Mouse (Mus musculus) stomach, postnatal 0 days (tissue): ENCODE measurements around the gene 4921501E09Rik.

Source experiments
- CTCF ChIP-seq: IDR thresholded peaks from 2 replicates; pipeline ENCODE4 v1.5.1; 2016; ENCODE audit warnings: antibody characterized with exemption, low read depth, mild to moderate bottlenecking, moderate library complexity
- EP300 ChIP-seq: optimal IDR thresholded peaks from 2 replicates; pipeline ENCODE3; 2016; ENCODE audit warnings: antibody characterized with exemption

DNA sequence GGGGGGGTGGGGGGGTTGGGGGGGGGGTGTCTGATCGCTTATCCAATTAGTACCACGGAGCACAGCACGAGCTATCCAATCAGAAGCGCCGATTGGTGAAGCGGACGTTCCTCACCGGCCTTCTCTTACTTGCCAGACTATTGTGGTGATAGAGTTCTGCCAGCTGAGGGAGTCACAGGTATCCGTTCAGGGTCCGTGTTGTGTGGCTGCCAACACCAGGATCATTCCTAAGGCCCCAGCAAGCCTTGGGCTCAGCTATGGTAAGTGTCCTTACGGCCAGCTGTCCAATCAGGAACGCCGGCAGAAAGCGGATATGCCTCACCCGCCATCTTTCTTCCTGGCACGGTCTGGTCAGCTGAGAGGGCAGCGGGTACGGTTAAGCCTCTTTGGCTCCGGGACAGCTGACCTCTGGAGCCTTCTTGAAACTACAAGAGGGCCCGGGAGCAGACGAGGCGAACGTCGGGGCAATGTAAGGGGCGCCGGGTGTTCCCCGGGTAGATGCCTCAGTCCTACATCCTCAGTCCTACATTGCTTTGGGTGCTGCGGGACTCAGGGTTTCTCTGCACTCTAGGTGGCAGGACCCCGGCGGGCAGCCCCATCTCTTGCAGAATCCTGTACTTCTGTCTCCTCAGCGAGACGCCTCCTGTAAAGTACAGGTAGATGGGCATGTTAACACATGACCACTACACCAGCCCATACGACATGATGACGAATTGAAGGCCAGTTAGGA lies 21.5 kb upstream of the 4921501E09Rik start, which contains the start of gene Zfp563:
- TF ChIP-seq CTCF (peak; percentile 11; the same call in 1 of the 2 replicates), EP300 (no peak)
